Mouse (Mus musculus) MEL (cell line): ENCODE measurements around the gene Gm6793. TPM values are rescaled to one million over a fixed set of nuclear protein-coding genes. Genes with fewer than 3 reads are reported as not detected.

ENCODE experiments used
- DNase-seq: peaks from one replicate; pipeline ENCODE4 v3.0.0; 2011; ENCODE audit warnings: low read depth, low spot score
- H3K27ac ChIP-seq: 2 replicates; pipeline ENCODE4 v1.5.1; 2012; ENCODE audit warnings: low read depth, mild to moderate bottlenecking, control low read depth, low read length, moderate library complexity; ENCODE audit not compliant: control insufficient read depth
- H3K27me3 ChIP-seq, 2 experiments: fragments of 150-350 bp in 1 of 2; sonication (generic) in 1 of 2; 2 replicates each; pipeline ENCODE4 v1.6.1; 2012; ENCODE audit warnings: low read length in 2 of 2, mild to moderate bottlenecking in 2 of 2, improper control_type of control experiment in 1 of 2, moderate library complexity in 1 of 2; ENCODE audit not compliant: insufficient read depth in 2 of 2, control insufficient read depth in 1 of 2
- H3K36me3 ChIP-seq, 2 experiments: 2 replicates each; pipeline ENCODE4 v1.6.1; 2012 to 2014; ENCODE audit warnings: low read length in 2 of 2, improper control_type of control experiment in 1 of 2, inconsistent platforms in 1 of 2, mild to moderate bottlenecking in 1 of 2; ENCODE audit not compliant: insufficient read depth in 2 of 2, control insufficient read depth in 1 of 2
- H3K4me1 ChIP-seq, 2 experiments: fragments of 150-350 bp in 1 of 2; sonication (generic) in 1 of 2; 2 replicates each; pipeline ENCODE4 v1.6.1; 2012; ENCODE audit warnings: low read length in 2 of 2, improper control_type of control experiment in 1 of 2, mild to moderate bottlenecking in 1 of 2; ENCODE audit not compliant: insufficient read depth in 2 of 2, control insufficient read depth in 1 of 2
- H3K4me3 ChIP-seq, 2 experiments: fragments of 150-350 bp in 1 of 2; sonication (generic) in 1 of 2; 2 replicates each; pipeline ENCODE4 v1.5.1; 2012; ENCODE audit warnings: low read depth in 2 of 2, low read length in 2 of 2, mild to moderate bottlenecking in 2 of 2, moderate library complexity in 2 of 2, control low read depth in 1 of 2, improper control_type of control experiment in 1 of 2; ENCODE audit not compliant: control insufficient read depth in 1 of 2, insufficient read depth in 1 of 2
- H3K79me2 ChIP-seq: 2 replicates; pipeline ENCODE4 v1.6.1; 2012; ENCODE audit warnings: mild to moderate bottlenecking, low read length, moderate library complexity; ENCODE audit not compliant: control insufficient read depth, poor library complexity, insufficient read depth
- H3K9ac ChIP-seq: 2 replicates; pipeline ENCODE4 v1.6.1; 2012; ENCODE audit warnings: low read depth, mild to moderate bottlenecking, control low read depth, low read length, moderate library complexity; ENCODE audit not compliant: control insufficient read depth, poor library complexity, severe bottlenecking
- H3K9me3 ChIP-seq: fragments of 150-350 bp; sonication (generic); replicated peaks from 2 replicates; pipeline ENCODE4 v1.6.1; 2012; ENCODE audit warnings: mild to moderate bottlenecking, low read length, improper control_type of control experiment, moderate library complexity; ENCODE audit not compliant: insufficient read depth
- CHD1 ChIP-seq: IDR thresholded peaks from 2 replicates; pipeline ENCODE4 v1.6.1; 2012; ENCODE audit warnings: low read depth, mild to moderate bottlenecking, inconsistent platforms, low read length, improper control_type of control experiment
- CHD2 ChIP-seq: IDR thresholded peaks from 2 replicates; pipeline ENCODE4 v1.6.1; 2011; ENCODE audit warnings: low read length, improper control_type of control experiment
- EP300 ChIP-seq, 2 experiments: IDR thresholded peaks; 2 replicates each; pipeline ENCODE4 v1.6.1; 2011; ENCODE audit warnings: improper control_type of control experiment in 2 of 2, low read length in 2 of 2, low read depth in 1 of 2, mild to moderate bottlenecking in 1 of 2
- HCFC1 ChIP-seq: IDR thresholded peaks from 2 replicates; pipeline ENCODE4 v1.6.1; 2012; ENCODE audit warnings: low read depth, mild to moderate bottlenecking, inconsistent platforms, low read length, improper control_type of control experiment, moderate library complexity
- JUND ChIP-seq: IDR thresholded peaks from 2 replicates; pipeline ENCODE4 v1.6.1; 2011; ENCODE audit warnings: low read depth, mild to moderate bottlenecking, improper control_type of control experiment, low read length
- KAT2A ChIP-seq: conservative IDR thresholded peaks from 2 replicates; pipeline ENCODE4 v1.6.1; 2012; ENCODE audit warnings: low read depth, low read length, improper control_type of control experiment, inconsistent platforms
- MAFK ChIP-seq: IDR thresholded peaks from 2 replicates; pipeline ENCODE4 v1.6.1; 2011; ENCODE audit warnings: low read depth, mild to moderate bottlenecking, low read length, improper control_type of control experiment, borderline replicate concordance
- MAX ChIP-seq: IDR thresholded peaks from 2 replicates; pipeline ENCODE4 v1.6.1; 2011; ENCODE audit warnings: low read length, improper control_type of control experiment
- MXI1 ChIP-seq: IDR thresholded peaks from 2 replicates; pipeline ENCODE4 v1.6.1; 2011; ENCODE audit warnings: mild to moderate bottlenecking, low read depth, low read length, improper control_type of control experiment
- MYC ChIP-seq: IDR thresholded peaks from 2 replicates; pipeline ENCODE4 v1.6.1; 2011; ENCODE audit warnings: low read depth, mild to moderate bottlenecking, low read length, improper control_type of control experiment, moderate library complexity
- NELFE ChIP-seq: IDR thresholded peaks from 2 replicates; pipeline ENCODE4 v1.6.1; 2011; ENCODE audit warnings: low read depth, low read length, improper control_type of control experiment
- NRF1 ChIP-seq: IDR thresholded peaks from 2 replicates; pipeline ENCODE4 v1.6.1; 2014; ENCODE audit warnings: low read depth, mild to moderate bottlenecking, inconsistent platforms, low read length, improper control_type of control experiment, moderate library complexity; ENCODE audit not compliant: poor library complexity, insufficient read depth, severe bottlenecking
- POLR2A ChIP-seq, 2 experiments: IDR thresholded peaks; 2 replicates each; pipeline ENCODE4 v1.6.1; 2011 to 2012; ENCODE audit warnings: low read length in 2 of 2, mild to moderate bottlenecking in 2 of 2, control low read depth in 1 of 2, improper control_type of control experiment in 1 of 2, low read depth in 1 of 2, moderate library complexity in 1 of 2; ENCODE audit not compliant: control insufficient read depth in 1 of 2, insufficient read depth in 1 of 2, poor library complexity in 1 of 2
- POLR2AphosphoS2 ChIP-seq: IDR thresholded peaks from 2 replicates; pipeline ENCODE4 v1.6.1; 2011; ENCODE audit warnings: low read length, improper control_type of control experiment
- RAD21 ChIP-seq: IDR thresholded peaks from 2 replicates; pipeline ENCODE4 v1.6.1; 2011; ENCODE audit warnings: mild to moderate bottlenecking, low read depth, low read length, improper control_type of control experiment
- SIN3A ChIP-seq: IDR thresholded peaks from 2 replicates; pipeline ENCODE4 v1.6.1; 2012; ENCODE audit warnings: low read length, improper control_type of control experiment, inconsistent platforms
- USF1 ChIP-seq: IDR thresholded peaks from 2 replicates; pipeline ENCODE4 v1.6.1; 2014; ENCODE audit warnings: low read depth, mild to moderate bottlenecking, inconsistent platforms, low read length, improper control_type of control experiment, moderate library complexity
- ZNF384 ChIP-seq: IDR thresholded peaks from 2 replicates; pipeline ENCODE4 v1.6.1; 2012; ENCODE audit warnings: low read depth, mild to moderate bottlenecking, inconsistent platforms, low read length, improper control_type of control experiment
- polyA plus RNA-seq, 2 experiments: library from polyadenylated mRNA; stranded (reverse) in 1 of 2; unstranded in 1 of 2; fragments of >175 nt in 1 of 2; fragments of >200 nt in 1 of 2; gene quantifications; 2 replicates each; pipeline versions ENCODE4 v1.2.1 to v1.2.4; 2012; ENCODE audit warnings: low replicate concordance in 2 of 2, low read depth in 1 of 2; ENCODE audit not compliant: insufficient read length in 2 of 2, insufficient read depth in 1 of 2, missing spikeins in 1 of 2
- total RNA-seq: library from RNA; depleted of rRNA; stranded (reverse); fragments of 300-350 nt; gene quantifications from 2 replicates; pipeline ENCODE4 v1.2.3, GENCODE M21; 2012

Gene Gm6793
- total and polyA plus RNA-seq, 3 experiments: 0.19 to 0.46 TPM; not detected in 1

- Histone ChIP-seq H3K9me3 (no peaks in the 10 kb centered on the region), H3K36me3 (peaks cover 0 to 12% of the 10 kb centered on the region in 2 experiments; a peak in 2 of 4 replicates), H3K79me2 (no peaks in the 10 kb centered on the region), H3K4me3 (no peak overlapping the region), H3K27me3 (no peaks in the 10 kb centered on the region), H3K9ac (no peak overlapping the region), H3K4me1 (no peaks in the 10 kb centered on the region; a peak in 1 of 4 replicates), H3K27ac (no peak overlapping the region)
- DNase-seq: no peak
- TF ChIP-seq ZNF384: no peak
- TF ChIP-seq POLR2A (IDR thresholded peaks at IDR 0.05; ENCODE audit: control insufficient read depth in 1 of 2, insufficient read depth in 1 of 2, low read depth in 1 of 2, low read length in 2 of 2, poor library complexity in 1 of 2): no peak
- TF ChIP-seq CHD2: no peak
- TF ChIP-seq CHD1: no peak
- TF ChIP-seq NELFE: no peak
Observed at GRCm38 (mm10) chr8:111974138-111974537, 40.7 kb downstream of the Gm6793 start.

DNA sequence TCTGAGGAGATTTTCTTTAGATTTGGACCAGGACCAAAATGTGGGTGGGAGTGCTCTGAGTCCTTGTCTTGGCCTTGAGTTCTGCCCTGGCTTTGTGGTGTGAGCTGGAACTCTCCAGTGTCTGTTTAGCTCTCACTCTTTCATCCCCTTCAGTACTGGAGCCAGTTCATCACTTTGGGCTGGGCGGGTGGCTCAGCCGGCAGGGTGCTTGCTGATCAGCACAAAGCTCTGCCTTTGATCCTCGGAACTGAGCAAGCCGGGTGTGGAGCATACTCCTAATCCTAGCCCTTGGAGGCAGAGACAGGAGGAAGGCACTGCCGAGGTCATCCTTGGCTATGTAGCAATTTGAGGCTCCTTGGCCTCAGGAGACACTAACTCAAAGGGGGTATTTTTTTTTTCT lies 45.8 kb downstream of the Gm6793 start:
- DNase-seq: no peak
- H3K4me3 ChIP-seq: no peak overlapping the region
- no peak for TF ChIP-seq RAD21
- TF ChIP-seq MXI1: no peak
- TF ChIP-seq USF1: no peak
- TF ChIP-seq MAX: no peak
- TF ChIP-seq SIN3A: no peak
- TF ChIP-seq ZNF384: no peak
- no peak for TF ChIP-seq HCFC1
- no peak for TF ChIP-seq MYC
- no peak for TF ChIP-seq MAFK
- no peak for TF ChIP-seq JUND
- TF ChIP-seq KAT2A: no peak
- TF ChIP-seq NRF1: no peak
- no peak for TF ChIP-seq POLR2AphosphoS2
- no peaks in the 10 kb centered on the region for H3K9me3 ChIP-seq
- H3K9ac ChIP-seq: no peak overlapping the region
- no peaks in the 10 kb centered on the region for H3K27me3 ChIP-seq
- peaks cover 4 to 7% of the 10 kb centered on the region in 2 experiments; a peak in 3 of 4 replicates for H3K36me3 ChIP-seq
- H3K27ac ChIP-seq: no peak overlapping the region
- H3K4me1 ChIP-seq: peaks cover 2 to 12% of the 10 kb centered on the region in 2 experiments; a peak in 3 of 4 replicates
- no peaks in the 10 kb centered on the region for H3K79me2 ChIP-seq

DNA sequence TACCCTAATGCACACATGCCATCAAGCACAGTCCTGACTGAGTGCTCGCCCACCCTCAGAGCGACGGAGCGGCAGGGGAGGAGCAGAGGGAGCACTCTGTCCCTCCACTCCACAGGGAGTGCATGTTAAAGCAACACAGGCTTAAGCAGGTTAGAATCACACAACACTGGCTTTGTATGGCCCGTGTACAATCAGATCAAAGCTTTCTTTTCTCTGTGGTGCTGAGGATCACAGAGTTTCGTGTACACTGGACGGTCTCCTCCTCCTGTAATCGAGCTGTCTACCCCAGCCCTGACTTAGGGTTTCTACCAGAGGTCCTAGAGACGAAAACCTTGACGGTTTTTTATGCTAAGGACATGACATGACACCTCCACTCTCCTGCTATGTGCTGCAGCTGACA lies 46.3 kb downstream of the Gm6793 start:
- no peak for DNase-seq
- no peaks in the 10 kb centered on the region for H3K79me2 ChIP-seq
- no peak for TF ChIP-seq EP300 (IDR thresholded peaks at IDR 0.05; ENCODE audit: low read depth in 1 of 2, low read length in 2 of 2)
- TF ChIP-seq KAT2A: no peak
- H3K9ac ChIP-seq: no peak overlapping the region
- no peaks in the 10 kb centered on the region for H3K9me3 ChIP-seq
- H3K36me3 ChIP-seq: peaks cover 4 to 7% of the 10 kb centered on the region in 2 experiments; a peak in 3 of 4 replicates
- no peak overlapping the region for H3K4me3 ChIP-seq
- no peak overlapping the region for H3K27ac ChIP-seq
- H3K4me1 ChIP-seq: peaks cover 2 to 12% of the 10 kb centered on the region in 2 experiments; a peak in 3 of 4 replicates
- H3K27me3 ChIP-seq: no peaks in the 10 kb centered on the region
